Mouse (Mus musculus) inflammation-experienced regulatory T-cells (primary cell): ENCODE results near the gene Dynlrb1. TPM values are rescaled to one million over a fixed set of nuclear protein-coding genes. Genes with fewer than 3 reads are reported as not detected.

Experiments
- polyA plus RNA-seq, 2 experiments: library from polyadenylated mRNA; unstranded; fragments of 100-300 nt; shearing (Covaris generic); gene quantifications; one replicate each; pipeline ENCODE4 v1.2.1; 2017

Dynlrb1 gene
- 100 to 1,000 TPM; 253 to 276 TPM for polyA plus RNA-seq

DNA sequence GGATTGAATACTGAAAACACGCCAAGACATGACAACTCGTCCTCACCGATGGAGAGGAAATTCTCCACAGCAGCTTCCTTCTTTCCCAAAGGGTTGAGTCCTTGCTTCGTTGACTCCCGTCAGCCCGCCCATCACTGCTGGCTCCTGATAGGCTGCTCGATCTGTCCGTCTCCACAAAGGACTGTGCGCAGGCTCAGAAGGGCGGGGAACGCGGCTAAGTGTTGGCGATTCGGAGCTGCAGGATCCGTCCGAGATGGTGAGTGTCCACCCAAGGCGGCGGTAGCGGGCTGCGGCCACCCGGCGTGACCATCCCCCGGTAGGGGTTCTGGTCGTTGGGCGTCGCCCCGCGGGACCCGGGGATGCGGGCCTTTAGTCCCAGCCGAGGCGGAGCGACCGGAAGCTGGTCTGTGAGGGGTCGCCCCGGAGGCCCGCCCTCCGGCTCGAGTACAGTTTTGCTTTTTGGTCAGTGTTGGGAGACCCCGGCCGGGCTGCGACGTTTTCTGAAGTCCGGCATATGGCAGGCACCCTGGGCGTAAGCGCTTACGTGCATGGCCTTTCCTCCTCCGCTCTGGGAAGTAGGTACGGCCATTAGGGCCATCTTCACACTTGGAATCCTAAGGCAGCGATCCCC, at the start of gene Dynlrb1:
TSS of gene Dynlrb1 (plus strand) at position 172 of the 631 bp plus-strand sequence.

DNA sequence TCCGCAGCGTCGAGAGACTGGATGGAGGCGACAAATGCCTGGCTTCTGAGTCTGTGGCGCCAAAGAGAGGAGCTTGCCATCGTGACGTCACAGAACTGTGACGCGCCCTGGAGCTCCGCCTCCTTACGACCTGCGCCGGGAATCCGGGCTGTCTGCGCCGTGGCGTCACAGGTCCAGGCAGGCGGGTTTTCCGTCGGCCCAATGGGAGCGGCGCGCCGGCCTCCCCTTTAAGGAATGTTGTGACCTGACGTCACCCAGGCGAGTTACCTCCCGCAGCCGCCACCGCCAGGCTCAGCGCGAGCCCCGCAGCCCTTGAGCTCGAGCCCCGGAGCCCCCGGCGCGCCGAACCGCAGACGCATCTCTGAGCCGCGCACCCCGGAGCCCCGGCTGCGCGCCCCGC, 39.9 kb downstream of the Dynlrb1 start, which contains the start of gene Map1lc3a:
TSS of gene Map1lc3a (plus strand) at position 103 of the 400 bp plus-strand sequence.

Other genes with a start within 250 kb of the Dynlrb1 start
- gene Gm14226, start 218.3 kb upstream of the Dynlrb1 start, polyA plus RNA-seq: under 1 TPM; 0.06 to 0.80 TPM
- gene Ahcy, start 162.0 kb upstream of the Dynlrb1 start, polyA plus RNA-seq: 10 to 100 TPM; 24.2 to 24.4 TPM
- 10 to 100 TPM; 73.1 to 81.8 TPM for gene Itch, start 103.0 kb upstream of the Dynlrb1 start, polyA plus RNA-seq
- gene Map1lc3a, start 39.8 kb downstream of the Dynlrb1 start, polyA plus RNA-seq: 10 to 100 TPM; 14.4 to 15.5 TPM
- 10 to 100 TPM; 48.8 to 52.6 TPM for gene Pigu, start 120.9 kb downstream of the Dynlrb1 start, polyA plus RNA-seq
- gene Trp53inp2, start 144.5 kb downstream of the Dynlrb1 start, polyA plus RNA-seq: 1 to 10 TPM; 4.1 to 6.1 TPM
- 10 to 100 TPM; 21.2 to 26.7 TPM for gene Ncoa6, start 237.4 kb downstream of the Dynlrb1 start, polyA plus RNA-seq